Mouse (Mus musculus) kidney, postnatal 0 days (tissue): ENCODE measurements at regions not wholly inside any gene's neighbourhood (a gene's known extent, or its start where the extent isn't known, plus 50 kb on each side); places are given as distances from the start of the nearest gene placed in this dataset.

Experiments
- ATAC-seq: fragments of 200-750 bp; cut with Nextera tagmentation; replicated peaks from 2 replicates; pipeline ENCODE4 v1.8.0; 2017; ENCODE audit warnings: low read depth, moderate number of reproducible peaks, moderate TSS enrichment, moderate library complexity; ENCODE audit not compliant: low FRiP score
- DNase-seq: peaks from one replicate; pipeline ENCODE4 v3.0.0-alpha.2; 2016; ENCODE audit warnings: low spot score
- H3K27ac ChIP-seq: fragments of 300-500 bp; sonication (generic); 2 replicates; pipeline ENCODE4 v1.5.1; 2014; ENCODE audit warnings: mild to moderate bottlenecking
- H3K27me3 ChIP-seq: fragments of 300-500 bp; sonication (generic); 2 replicates; pipeline ENCODE4 v1.6.1; 2014; ENCODE audit warnings: low read length, mixed read lengths; ENCODE audit not compliant: insufficient read depth
- H3K36me3 ChIP-seq: fragments of 300-500 bp; sonication (generic); 2 replicates; pipeline ENCODE4 v1.6.1; 2014; ENCODE audit warnings: low read length, mixed read lengths; ENCODE audit not compliant: insufficient read depth
- H3K4me1 ChIP-seq: fragments of 300-500 bp; sonication (generic); replicated peaks from 2 replicates; pipeline ENCODE4 v1.6.1; 2014; ENCODE audit warnings: antibody characterized with exemption, low read length, mixed read lengths; ENCODE audit not compliant: insufficient read depth
- H3K4me2 ChIP-seq: fragments of 300-500 bp; sonication (generic); 2 replicates; pipeline ENCODE4 v1.6.1; 2014; ENCODE audit warnings: mild to moderate bottlenecking, low read length, moderate library complexity, mixed read lengths
- H3K4me3 ChIP-seq: fragments of 300-500 bp; sonication (generic); replicated peaks from 2 replicates; pipeline ENCODE4 v1.5.1; 2014; ENCODE audit warnings: low read depth, low read length
- H3K9ac ChIP-seq: fragments of 300-500 bp; sonication (generic); 2 replicates; pipeline ENCODE4 v1.6.1; 2014; ENCODE audit warnings: low read depth, low read length
- H3K9me3 ChIP-seq: fragments of 300-500 bp; sonication (generic); replicated peaks from 2 replicates; pipeline ENCODE4 v1.6.1; 2016; ENCODE audit warnings: low read length, inconsistent platforms, mixed read lengths
- CTCF ChIP-seq: IDR thresholded peaks from 2 replicates; pipeline ENCODE4 v1.5.1; 2016; ENCODE audit warnings: antibody characterized with exemption, low read depth, mild to moderate bottlenecking, moderate library complexity
- WGBS: fragments of 180-500 bp; shearing (Covaris S2); extraction: QIAGEN DNeasy Blood & Tissue Kit; methylation state at CpG from one replicate; pipeline ENCODE4 v1.1.7; 2014; 5-methylcytosine and 5-hydroxymethylcytosine counted together

DNA sequence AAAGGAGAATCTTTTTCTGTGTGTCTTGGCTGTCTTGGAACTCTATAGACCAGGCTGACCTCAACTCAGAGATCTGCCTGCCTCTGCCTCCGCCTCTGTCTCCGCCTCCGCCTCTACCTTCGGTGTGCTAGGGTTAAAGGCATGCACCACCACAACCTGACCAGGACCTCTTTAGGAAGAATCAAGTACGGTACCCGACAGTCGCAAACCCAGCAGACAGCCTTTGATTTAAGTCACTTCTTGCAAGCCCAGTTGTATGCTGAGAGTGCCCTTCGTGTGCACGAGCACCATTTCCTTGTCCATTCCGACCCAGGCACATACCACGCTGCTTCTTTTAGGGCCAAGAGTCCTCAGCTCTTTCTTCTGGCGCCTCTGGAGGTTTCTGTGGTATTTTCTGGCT, 105.0 kb upstream of the Six3 start:
- ATAC-seq (no peak), DNase-seq (no peak)
- Histone ChIP-seq H3K9me3 (no peaks in the 10 kb centered on the region), H3K4me3 (no peak overlapping the region), H3K27ac (no peak overlapping the region), H3K9ac (no peak overlapping the region), H3K36me3 (no peaks in the 10 kb centered on the region), H3K27me3 (no peaks in the 10 kb centered on the region), H3K4me2 (no peak overlapping the region), H3K4me1 (no peaks in the 10 kb centered on the region)
- whole genome bisulfite sequencing, result 92% methylated on average over 12 of the region's 12 CpGs
- TF ChIP-seq CTCF, result no peak

DNA sequence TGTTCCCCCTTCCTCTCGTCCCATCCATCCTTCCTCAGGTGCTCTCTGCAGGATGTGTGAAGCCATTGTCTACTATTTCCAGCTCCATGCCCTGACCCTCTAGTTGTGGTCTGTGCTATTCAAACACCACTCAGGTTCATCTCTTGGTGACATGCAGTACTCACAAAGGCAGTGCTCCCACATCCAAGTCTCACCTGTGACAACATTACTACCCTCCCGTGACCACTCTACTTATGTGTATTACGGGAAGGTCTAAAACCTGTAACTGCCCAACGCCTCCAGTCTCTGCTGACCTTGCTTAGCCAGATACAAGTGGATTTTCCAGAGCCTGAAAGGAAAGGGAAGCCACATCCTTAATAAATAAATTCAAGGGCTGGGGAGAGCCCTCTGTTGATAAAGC, 100.4 kb upstream of the Six3 start:
- WGBS, result 95% methylated on average over 4 of the region's 4 CpGs
- no peaks in the 10 kb centered on the region for H3K9me3 ChIP-seq
- ATAC-seq (no peak), DNase-seq (no peak)
- no peak overlapping the region for H3K4me2 ChIP-seq
- H3K9ac ChIP-seq, result no peak overlapping the region
- no peak for TF ChIP-seq CTCF
- H3K4me3 ChIP-seq, result no peak overlapping the region
- H3K36me3 ChIP-seq, result no peaks in the 10 kb centered on the region
- H3K4me1 ChIP-seq, result no peaks in the 10 kb centered on the region
- H3K27ac ChIP-seq, result no peak overlapping the region
- H3K27me3 ChIP-seq, result no peaks in the 10 kb centered on the region

DNA sequence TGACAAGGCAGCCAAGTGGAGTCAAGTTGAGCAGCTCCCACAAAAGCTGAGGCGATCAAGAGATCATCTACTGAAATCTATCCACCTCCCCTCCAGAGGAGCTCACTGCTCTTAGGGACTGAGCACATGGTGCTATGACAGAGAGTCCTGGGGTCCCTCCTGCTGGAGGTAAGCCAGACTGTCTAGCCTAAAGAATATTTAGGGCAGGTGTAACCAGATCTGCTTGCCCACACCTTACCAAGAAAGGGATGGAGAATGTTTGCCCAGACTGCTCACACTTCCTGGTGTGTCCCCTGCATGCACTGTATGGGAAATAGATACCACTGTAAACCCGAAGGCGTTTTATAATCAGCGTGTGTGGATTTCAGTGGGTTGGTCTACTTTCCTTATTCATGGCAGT, 99.5 kb upstream of the Six3 start:
- H3K9ac ChIP-seq, result no peak overlapping the region
- no peak overlapping the region for H3K4me2 ChIP-seq
- DNase-seq (no peak), ATAC-seq (0 out of 2 replicates have a peak, but pooled peaks have one; percentile 25)
- H3K4me3 ChIP-seq, result no peak overlapping the region
- TF ChIP-seq CTCF, result no peak
- H3K27ac ChIP-seq, result no peak overlapping the region
- H3K9me3 ChIP-seq, result no peaks in the 10 kb centered on the region
- no peaks in the 10 kb centered on the region for H3K27me3 ChIP-seq
- no peaks in the 10 kb centered on the region for H3K4me1 ChIP-seq
- 57% methylated on average over 4 of the region's 4 CpGs for WGBS
- H3K36me3 ChIP-seq, result no peaks in the 10 kb centered on the region

DNA sequence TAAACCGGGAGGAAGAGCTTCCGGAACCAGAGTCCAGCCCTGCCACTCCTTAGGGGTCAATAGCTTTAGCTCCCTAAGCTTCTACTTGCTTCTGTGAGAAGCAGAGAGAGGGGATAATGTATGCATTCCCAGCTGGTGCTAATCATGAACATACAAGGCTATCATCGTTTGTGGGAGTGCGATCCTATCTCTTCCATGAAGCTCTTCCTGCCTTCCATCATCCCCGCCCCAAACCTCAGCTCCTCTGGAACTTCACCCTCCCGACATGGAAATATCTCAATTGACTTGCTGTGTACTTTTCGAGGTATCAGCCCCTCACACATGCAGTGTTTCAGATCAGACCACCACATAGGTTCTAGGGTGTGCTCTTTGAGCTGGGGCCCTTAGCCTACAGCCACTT, 99.0 kb upstream of the Six3 start:
- no peaks in the 10 kb centered on the region for H3K9me3 ChIP-seq
- no peak overlapping the region for H3K9ac ChIP-seq
- H3K27me3 ChIP-seq, result no peaks in the 10 kb centered on the region
- H3K36me3 ChIP-seq, result no peaks in the 10 kb centered on the region
- no peak for DNase-seq
- H3K4me1 ChIP-seq, result no peaks in the 10 kb centered on the region
- H3K4me2 ChIP-seq, result no peak overlapping the region
- 64% methylated on average over 7 of the region's 7 CpGs for WGBS
- no peak overlapping the region for H3K27ac ChIP-seq
- no peak for TF ChIP-seq CTCF
- H3K4me3 ChIP-seq, result no peak overlapping the region
- ATAC-seq, result no peak

DNA sequence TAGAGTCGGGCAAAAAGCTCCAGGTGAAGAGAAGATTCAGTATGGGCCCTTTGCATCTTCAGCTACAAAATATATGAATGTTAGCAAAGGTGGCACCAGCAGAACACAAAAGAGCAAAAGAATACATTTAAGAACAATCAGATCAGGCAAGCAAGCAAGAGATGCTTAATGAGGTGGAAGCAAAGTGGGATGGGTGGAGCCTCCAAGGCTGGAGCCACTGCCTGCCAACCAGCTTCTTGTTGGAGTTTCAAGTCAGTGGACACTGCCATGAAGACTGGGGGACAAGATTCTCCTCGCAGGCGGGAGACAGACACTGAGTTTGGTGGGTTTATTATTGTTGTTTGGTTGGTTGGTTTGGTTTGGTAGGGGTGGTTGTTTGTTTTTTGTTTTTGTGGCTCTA, 96.1 kb upstream of the Six3 start:
- no peak overlapping the region for H3K4me2 ChIP-seq
- H3K27me3 ChIP-seq, result no peaks in the 10 kb centered on the region
- WGBS, result 83% methylated on average over 3 of the region's 3 CpGs
- H3K9me3 ChIP-seq, result no peaks in the 10 kb centered on the region
- no peak for DNase-seq
- no peak for ATAC-seq
- TF ChIP-seq CTCF, result no peak
- no peak overlapping the region for H3K9ac ChIP-seq
- no peaks in the 10 kb centered on the region for H3K36me3 ChIP-seq
- H3K4me3 ChIP-seq, result no peak overlapping the region
- no peak overlapping the region for H3K27ac ChIP-seq
- no peaks in the 10 kb centered on the region for H3K4me1 ChIP-seq

DNA sequence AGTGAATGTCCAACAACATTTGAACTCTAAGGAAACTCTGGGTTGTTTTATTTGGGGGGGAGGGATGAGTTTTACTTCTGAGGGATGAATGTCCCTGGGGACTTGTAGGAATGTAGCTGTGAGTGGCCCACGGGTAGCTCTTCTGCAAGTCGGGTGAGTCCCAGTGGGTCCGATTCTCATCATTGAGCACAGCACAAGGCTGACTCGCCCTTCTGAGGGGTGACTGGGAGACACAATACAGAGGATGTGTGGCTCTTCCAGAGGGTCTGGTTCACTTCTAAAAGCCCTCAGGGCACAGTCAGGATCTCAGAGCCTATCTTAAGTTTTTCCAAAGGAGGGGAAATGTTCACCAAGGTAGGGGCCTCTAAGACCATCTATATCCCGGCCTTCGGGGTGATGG, 94.9 kb upstream of the Six3 start:
- no peak for TF ChIP-seq CTCF
- Histone ChIP-seq H3K27me3 (no peaks in the 10 kb centered on the region), H3K4me2 (no peak overlapping the region), H3K4me3 (no peak overlapping the region), H3K9me3 (no peaks in the 10 kb centered on the region), H3K4me1 (no peaks in the 10 kb centered on the region), H3K9ac (no peak overlapping the region), H3K36me3 (no peaks in the 10 kb centered on the region), H3K27ac (no peak overlapping the region)
- WGBS, result 88% methylated on average over 6 of the region's 6 CpGs
- ATAC-seq (no peak), DNase-seq (no peak)

DNA sequence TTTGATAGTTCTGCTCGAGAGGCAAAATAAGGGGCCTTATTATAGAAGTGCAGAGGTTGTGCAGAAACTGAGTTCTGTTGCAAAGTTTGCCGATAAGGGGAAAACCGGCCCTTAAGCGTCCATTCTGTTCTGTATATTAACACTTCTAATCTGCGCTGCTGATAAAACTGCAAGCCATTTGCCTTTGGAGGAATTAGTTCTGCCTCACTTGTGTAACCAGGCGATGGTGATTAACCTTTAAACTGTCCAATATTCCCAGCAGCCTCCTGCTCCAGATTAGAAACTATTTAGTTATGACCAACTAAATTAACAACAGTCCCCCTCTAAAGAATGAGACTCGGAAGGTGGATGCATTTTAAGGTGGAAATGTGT, 86.1 kb upstream of the Six3 start:
- no peak for DNase-seq

More for the DNA sequence above, 86.1 kb upstream of the Six3 start:
- TF ChIP-seq CTCF, result no peak
- no peaks in the 10 kb centered on the region for H3K4me1 ChIP-seq
- no peak overlapping the region for H3K4me2 ChIP-seq
- H3K9ac ChIP-seq, result no peak overlapping the region
- H3K27ac ChIP-seq, result no peak overlapping the region
- no peak overlapping the region for H3K4me3 ChIP-seq
- no peaks in the 10 kb centered on the region for H3K9me3 ChIP-seq
- H3K27me3 ChIP-seq, result no peaks in the 10 kb centered on the region
- no peaks in the 10 kb centered on the region for H3K36me3 ChIP-seq
- no peak for ATAC-seq
- WGBS, result 63% methylated on average over 7 of the region's 7 CpGs
